Mouse (Mus musculus): ENCODE measurements around the gene Ablim1. TPM values are rescaled to one million over a fixed set of nuclear protein-coding genes. Genes with fewer than 3 reads are reported as not detected.
A peak's percentile ranks its signal among the peaks of the same experiment; 100 is the strongest.

Ablim1 gene
- polyA plus RNA-seq, 1 experiment from 2014 or later = 48.0 TPM

DNA sequence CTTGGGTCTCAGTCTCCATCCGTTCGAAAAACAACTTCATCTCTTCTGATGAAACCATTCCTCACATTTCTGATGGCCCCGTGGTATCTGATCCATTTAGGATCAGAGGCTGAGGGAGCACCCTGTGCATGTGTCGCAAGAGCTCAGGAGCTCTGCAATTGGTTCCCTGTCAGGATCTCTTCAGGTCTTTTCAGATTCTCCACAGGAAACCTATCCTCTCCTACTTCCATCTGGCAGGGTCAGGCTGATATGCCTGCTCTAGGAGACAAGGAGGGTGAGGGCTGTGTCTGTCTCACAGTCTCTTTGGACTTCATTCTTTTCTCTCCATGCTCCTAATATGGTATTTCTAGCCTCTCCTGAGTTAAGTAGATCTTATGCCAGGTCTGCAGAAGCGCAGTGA is 43.1 kb upstream of the Ablim1 start:
- WGBS = 89% methylated on average over 5 of the region's 5 CpGs
- Histone ChIP-seq H3K27ac (replicated peaks) (peak overlapping the region; percentile 19; the same call in 1 of the 2 replicates), H3K9ac (no peak overlapping the region), H3K4me2 (no peak overlapping the region), H3K9me3 (no peaks in the 10 kb centered on the region), H3K4me3 (no peak overlapping the region), H3K27me3 (no peaks in the 10 kb centered on the region), H3K36me3 (no peaks in the 10 kb centered on the region), H3K4me1 (replicated peaks) (peaks cover 40% of the 10 kb centered on the region)
- ATAC-seq (ENCODE audit: low read depth) = no peak

DNA sequence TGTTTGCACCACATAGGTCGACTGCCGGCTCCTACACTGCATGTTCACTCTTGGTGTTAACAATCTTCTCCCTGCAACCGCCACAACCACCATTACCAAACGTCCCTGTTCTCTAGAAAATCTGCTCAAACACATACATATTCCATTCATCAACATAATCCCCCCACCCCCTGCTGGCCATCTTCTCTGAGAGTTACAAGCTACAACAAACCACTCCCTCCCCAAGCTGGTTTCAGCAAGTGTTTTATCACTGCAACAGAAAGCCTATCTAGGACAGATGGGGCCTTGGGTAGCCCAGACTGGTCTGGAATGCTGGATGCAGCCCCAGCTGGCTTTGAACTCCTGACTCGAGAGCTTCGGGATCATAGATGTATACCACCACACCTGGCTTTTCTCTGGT is 42.5 kb upstream of the Ablim1 start:
- Histone ChIP-seq H3K27me3 (no peaks in the 10 kb centered on the region), H3K27ac (replicated peaks) (no peak overlapping the region), H3K9ac (no peak overlapping the region), H3K9me3 (no peaks in the 10 kb centered on the region), H3K4me3 (no peak overlapping the region), H3K4me1 (replicated peaks) (peaks cover 34% of the 10 kb centered on the region), H3K4me2 (no peak overlapping the region), H3K36me3 (no peaks in the 10 kb centered on the region)
- ATAC-seq (ENCODE audit: low read depth) = no peak
- WGBS = 89% methylated on average over 6 of the region's 6 CpGs

DNA sequence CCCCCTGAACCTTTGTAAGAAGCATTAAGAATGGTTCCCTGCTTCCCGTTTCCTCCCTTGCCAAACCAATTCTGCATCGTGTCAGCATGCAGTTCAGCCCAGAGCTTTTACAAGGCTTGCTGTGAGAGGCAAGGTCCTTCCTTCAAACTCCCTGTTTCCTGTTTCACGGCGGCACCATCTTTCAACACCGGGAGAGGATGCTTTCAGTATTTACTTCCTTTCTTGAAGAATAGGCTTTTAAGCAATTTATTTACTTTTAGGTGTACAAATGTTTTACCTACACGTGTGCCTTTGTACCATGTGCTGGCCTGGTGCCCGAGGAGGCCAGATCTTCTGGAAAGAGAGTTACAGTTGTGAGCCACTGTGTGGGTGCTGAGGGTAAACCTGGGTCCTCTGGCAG is 41.6 kb upstream of the Ablim1 start:
- Histone ChIP-seq H3K9ac (no peak overlapping the region), H3K4me1 (replicated peaks) (peaks cover 31% of the 10 kb centered on the region), H3K4me3 (no peak overlapping the region), H3K9me3 (no peaks in the 10 kb centered on the region), H3K4me2 (no peak overlapping the region), H3K27me3 (no peaks in the 10 kb centered on the region), H3K36me3 (no peaks in the 10 kb centered on the region), H3K27ac (replicated peaks) (peak overlapping the region; percentile 24; the same call in 1 of the 2 replicates)
- ATAC-seq (ENCODE audit: low read depth) = no peak
- 81% methylated on average over 7 of the region's 7 CpGs for WGBS

DNA sequence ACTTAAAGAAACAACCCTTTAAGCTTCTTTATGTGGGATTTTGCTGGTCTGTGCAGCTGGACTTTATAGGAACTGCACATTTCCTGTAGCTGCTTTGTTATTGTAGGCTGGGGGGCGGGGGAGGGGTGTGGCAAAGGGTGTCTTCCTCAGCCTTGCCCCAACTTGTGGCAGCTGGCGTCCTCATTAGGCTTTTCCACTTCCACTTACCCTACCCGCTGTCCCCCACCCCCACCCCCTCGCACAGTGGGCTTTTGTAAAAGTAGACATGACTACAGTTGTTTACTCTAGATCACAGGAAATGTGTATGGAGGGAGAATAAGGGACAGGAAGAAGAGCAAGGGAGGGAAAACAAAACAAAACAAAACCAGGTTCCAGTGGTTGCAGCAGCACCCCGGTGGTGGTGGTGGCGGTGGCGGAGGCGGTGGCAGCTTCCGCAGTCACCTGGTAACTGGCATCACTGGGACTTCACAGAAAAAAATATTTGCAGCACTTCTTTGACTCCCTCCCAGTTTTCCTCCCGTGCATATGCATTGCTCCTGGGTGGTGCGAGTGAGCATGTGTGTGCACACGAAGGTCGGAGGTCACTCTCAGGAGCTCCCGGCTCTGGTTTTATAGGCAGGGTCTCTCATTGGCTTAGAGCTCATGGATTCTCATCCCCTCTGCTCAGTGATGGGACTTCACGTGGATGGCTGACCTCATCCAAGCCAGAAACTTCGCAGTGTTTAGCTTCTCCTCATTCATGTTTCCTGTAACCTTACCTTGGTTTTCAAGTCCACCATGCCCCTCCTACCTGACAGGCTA is 40.9 kb upstream of the Ablim1 start:
- Histone ChIP-seq H3K9ac (no peak overlapping the region), H3K27ac (replicated peaks) (peak overlapping the region; percentile 34; the same call in 1 of the 2 replicates), H3K9me3 (no peaks in the 10 kb centered on the region), H3K4me2 (no peak overlapping the region), H3K4me1 (replicated peaks) (peaks cover 31% of the 10 kb centered on the region), H3K4me3 (no peak overlapping the region), H3K36me3 (no peaks in the 10 kb centered on the region), H3K27me3 (no peaks in the 10 kb centered on the region)
- no peak for ATAC-seq (ENCODE audit: low read depth)
- 69% methylated on average over 16 of the region's 16 CpGs for WGBS

DNA sequence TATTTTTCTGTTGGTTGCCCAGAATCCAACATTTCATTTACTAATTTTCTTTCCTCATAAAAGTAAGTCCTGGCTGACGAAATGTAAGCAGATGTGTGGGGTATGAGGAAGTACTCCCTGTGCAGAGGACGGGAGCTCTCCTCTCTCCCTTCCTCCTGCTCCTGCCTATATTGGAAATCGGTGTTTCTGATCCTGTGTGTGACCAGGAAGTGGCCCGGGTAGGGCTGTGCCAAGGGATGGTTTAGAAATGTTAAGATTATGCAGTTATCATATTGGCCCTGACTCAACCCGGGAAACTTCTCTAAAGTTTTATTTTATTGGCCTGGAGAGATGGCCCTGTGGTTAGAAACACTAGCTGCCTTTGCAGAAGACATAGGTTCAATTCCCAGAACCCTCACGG is 40.0 kb upstream of the Ablim1 start:
- no peaks in the 10 kb centered on the region for H3K9me3 ChIP-seq
- WGBS = 85% methylated on average over 6 of the region's 6 CpGs
- H3K4me3 ChIP-seq = no peak overlapping the region
- no peak overlapping the region for H3K27ac ChIP-seq (replicated peaks)
- no peak overlapping the region for H3K4me2 ChIP-seq
- no peak for ATAC-seq (ENCODE audit: low read depth)
- H3K36me3 ChIP-seq = no peaks in the 10 kb centered on the region
- H3K9ac ChIP-seq = no peak overlapping the region
- no peaks in the 10 kb centered on the region for H3K27me3 ChIP-seq
- H3K4me1 ChIP-seq (replicated peaks) = peaks cover 24% of the 10 kb centered on the region

DNA sequence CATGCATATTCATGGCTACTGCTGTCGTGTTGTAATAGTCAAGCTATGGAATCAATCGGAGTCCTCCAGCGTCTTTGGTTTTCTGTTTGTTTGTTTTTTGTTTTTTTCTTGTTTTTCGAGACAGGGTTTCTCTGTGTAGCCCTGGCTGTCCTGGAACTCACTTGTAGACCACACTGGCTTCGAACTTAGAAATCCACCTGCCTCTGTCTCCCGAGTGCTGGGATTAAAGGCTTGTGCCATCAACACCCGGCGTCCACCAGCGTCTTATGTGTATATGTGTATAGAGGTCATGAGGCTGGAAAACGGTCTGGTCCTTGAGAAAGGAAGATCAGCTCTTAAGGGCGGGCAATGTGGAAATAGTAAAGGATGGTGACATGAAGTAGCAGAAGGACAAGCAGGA is 39.3 kb upstream of the Ablim1 start:
- 90% methylated on average over 11 of the region's 11 CpGs for WGBS

DNA sequence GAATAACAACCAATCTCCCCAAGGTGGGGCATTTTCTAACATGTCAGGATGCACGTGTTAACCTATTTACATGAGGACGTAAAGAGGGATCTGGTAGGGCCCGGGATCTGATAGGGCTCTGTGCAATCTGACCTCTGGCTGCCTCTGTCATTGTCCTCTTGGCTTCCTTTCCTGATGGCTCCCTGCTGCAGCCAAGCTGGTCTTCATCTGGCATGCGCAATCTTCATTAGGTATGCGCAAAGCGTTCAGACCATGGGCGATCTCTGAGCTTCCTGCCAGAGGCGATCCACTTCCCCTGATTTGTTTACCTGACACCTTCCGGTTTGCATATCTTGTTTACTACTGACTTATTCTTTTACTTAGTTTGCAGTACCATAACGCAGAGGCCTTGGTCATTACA is 38.5 kb upstream of the Ablim1 start:
- Histone ChIP-seq H3K4me1 (replicated peaks) (peaks cover 10% of the 10 kb centered on the region), H3K36me3 (no peaks in the 10 kb centered on the region), H3K27me3 (no peaks in the 10 kb centered on the region), H3K4me2 (no peak overlapping the region), H3K4me3 (no peak overlapping the region), H3K9ac (no peak overlapping the region), H3K9me3 (no peaks in the 10 kb centered on the region), H3K27ac (replicated peaks) (no peak overlapping the region)
- 80% methylated on average over 10 of the region's 10 CpGs for WGBS
- ATAC-seq (ENCODE audit: low read depth) = no peak

More for the DNA sequence above, 39.3 kb upstream of the Ablim1 start:
- H3K36me3 ChIP-seq = no peaks in the 10 kb centered on the region
- H3K4me1 ChIP-seq (replicated peaks) = peaks cover 17% of the 10 kb centered on the region
- no peak overlapping the region for H3K27ac ChIP-seq (replicated peaks)
- H3K9ac ChIP-seq = no peak overlapping the region
- no peak overlapping the region for H3K4me3 ChIP-seq
- no peak overlapping the region for H3K4me2 ChIP-seq
- ATAC-seq (ENCODE audit: low read depth) = no peak
- no peaks in the 10 kb centered on the region for H3K27me3 ChIP-seq
- no peaks in the 10 kb centered on the region for H3K9me3 ChIP-seq

DNA sequence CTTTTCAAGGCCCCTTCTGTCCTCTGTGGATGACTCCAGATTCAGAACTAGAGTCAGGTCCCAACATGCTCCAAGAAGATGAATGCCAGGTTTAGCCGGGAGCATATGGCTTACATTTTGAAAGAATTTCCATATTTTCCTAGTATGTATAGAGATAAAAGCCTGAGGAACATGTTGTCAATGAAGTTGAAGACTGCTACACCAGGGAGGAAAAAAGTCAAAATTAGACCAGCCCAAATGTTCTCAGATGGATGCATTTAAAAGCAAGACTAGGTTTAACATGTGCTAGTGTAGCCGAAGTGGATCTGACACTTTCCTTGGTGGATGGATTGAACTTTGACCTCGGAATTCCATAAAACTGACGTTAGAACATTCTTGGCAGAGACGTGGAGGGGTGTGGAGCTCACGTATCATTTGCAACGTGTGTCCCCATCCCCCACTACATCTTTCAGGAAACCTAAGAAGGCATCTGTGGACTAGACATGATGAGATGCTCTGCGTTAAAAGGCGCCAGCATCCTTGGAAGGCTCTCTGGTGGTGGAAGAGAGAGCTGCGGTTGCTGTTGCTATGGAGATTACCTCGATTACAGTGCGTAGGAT is 37.7 kb upstream of the Ablim1 start:
- ATAC-seq (ENCODE audit: low read depth) = no peak
- Histone ChIP-seq H3K27me3 (no peaks in the 10 kb centered on the region), H3K27ac (replicated peaks) (no peak overlapping the region), H3K4me2 (no peak overlapping the region), H3K36me3 (no peaks in the 10 kb centered on the region), H3K4me1 (replicated peaks) (peaks cover 10% of the 10 kb centered on the region), H3K4me3 (no peak overlapping the region), H3K9ac (no peak overlapping the region), H3K9me3 (peaks cover 5% of the 10 kb centered on the region; the same call in 1 of the 2 replicates)
- WGBS = 84% methylated on average over 12 of the region's 12 CpGs

DNA sequence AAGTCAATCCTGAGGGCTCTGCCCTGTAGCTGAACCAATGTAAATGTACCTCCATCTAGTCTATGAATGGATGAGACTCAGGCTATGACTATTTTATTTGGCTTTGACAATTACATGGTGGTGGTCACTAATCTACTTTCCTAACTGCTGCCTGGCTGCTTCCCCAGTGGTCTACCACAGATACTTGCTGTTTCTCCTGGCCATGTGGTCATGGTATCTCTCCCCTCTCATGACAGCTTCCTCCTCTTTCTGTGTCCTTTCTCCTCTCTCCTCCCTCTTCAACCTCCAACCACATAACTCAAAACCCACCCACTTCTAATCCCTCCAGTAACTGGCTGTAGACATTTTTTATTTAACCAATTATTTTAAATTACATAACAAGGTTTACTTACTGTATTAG is 34.4 kb upstream of the Ablim1 start:
- no peaks in the 10 kb centered on the region; the same call in 1 of the 2 replicates for H3K4me1 ChIP-seq (replicated peaks)
- ATAC-seq (ENCODE audit: low read depth) = no peak
- H3K4me3 ChIP-seq = no peak overlapping the region
- no peaks in the 10 kb centered on the region for H3K36me3 ChIP-seq
- H3K4me2 ChIP-seq = no peak overlapping the region
- H3K27ac ChIP-seq (replicated peaks) = no peak overlapping the region
- H3K9ac ChIP-seq = no peak overlapping the region
- peaks cover 9% of the 10 kb centered on the region; the same call in 1 of the 2 replicates for H3K9me3 ChIP-seq
- H3K27me3 ChIP-seq = no peaks in the 10 kb centered on the region

DNA sequence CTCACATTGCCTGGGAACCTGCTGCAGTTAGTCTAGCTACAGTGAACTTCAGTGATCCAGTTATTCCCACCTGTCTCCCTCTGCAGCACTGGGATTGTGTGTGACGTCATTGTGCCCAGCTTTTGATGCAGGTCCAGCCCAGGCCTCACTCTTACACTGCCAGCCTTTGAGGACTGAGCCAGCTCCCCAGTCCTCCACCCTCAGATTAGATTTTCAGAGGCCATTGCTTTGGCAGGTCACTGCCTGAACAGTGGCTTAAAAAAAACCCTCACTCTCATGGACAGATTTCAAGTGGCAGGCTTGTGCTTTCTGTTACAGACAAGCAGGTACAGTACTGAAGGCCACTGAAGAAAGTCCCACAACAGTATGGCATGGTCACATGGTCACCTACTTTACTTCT is 30.0 kb upstream of the Ablim1 start:
- Histone ChIP-seq H3K9me3 (peaks cover 9% of the 10 kb centered on the region; the same call in 1 of the 2 replicates), H3K36me3 (no peaks in the 10 kb centered on the region), H3K4me1 (replicated peaks) (no peaks in the 10 kb centered on the region), H3K27me3 (no peaks in the 10 kb centered on the region), H3K4me2 (no peak overlapping the region), H3K27ac (replicated peaks) (no peak overlapping the region), H3K9ac (no peak overlapping the region), H3K4me3 (no peak overlapping the region)
- ATAC-seq (ENCODE audit: low read depth) = no peak
- 77% methylated on average over 1 of the region's 1 CpGs for WGBS

DNA sequence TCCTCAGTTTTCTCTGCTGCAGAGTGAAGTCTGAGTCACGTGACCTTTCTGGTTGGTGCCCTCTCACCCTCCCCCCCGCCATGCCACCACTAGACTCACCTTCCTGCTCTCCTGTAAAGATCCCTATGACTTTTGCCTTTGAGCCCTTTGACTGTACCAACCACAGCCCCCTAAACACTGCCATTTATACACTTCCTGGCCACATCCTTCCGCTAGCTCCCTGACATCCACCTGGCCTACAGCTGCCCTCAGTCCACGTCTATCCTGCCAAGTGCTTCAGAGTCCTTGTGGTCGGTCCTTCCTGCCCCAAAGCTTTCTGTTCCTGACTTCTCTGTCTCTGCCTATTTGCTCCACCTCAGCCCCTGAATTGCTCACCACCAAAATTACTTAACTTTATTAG is 29.1 kb upstream of the Ablim1 start:
- ATAC-seq (ENCODE audit: low read depth) = no peak
- Histone ChIP-seq H3K27me3 (no peaks in the 10 kb centered on the region), H3K27ac (replicated peaks) (no peak overlapping the region), H3K9ac (no peak overlapping the region), H3K9me3 (peaks cover 9% of the 10 kb centered on the region; the same call in 1 of the 2 replicates), H3K36me3 (no peaks in the 10 kb centered on the region), H3K4me2 (no peak overlapping the region), H3K4me1 (replicated peaks) (no peaks in the 10 kb centered on the region), H3K4me3 (no peak overlapping the region)
- 82% methylated on average over 5 of the region's 5 CpGs for WGBS

DNA sequence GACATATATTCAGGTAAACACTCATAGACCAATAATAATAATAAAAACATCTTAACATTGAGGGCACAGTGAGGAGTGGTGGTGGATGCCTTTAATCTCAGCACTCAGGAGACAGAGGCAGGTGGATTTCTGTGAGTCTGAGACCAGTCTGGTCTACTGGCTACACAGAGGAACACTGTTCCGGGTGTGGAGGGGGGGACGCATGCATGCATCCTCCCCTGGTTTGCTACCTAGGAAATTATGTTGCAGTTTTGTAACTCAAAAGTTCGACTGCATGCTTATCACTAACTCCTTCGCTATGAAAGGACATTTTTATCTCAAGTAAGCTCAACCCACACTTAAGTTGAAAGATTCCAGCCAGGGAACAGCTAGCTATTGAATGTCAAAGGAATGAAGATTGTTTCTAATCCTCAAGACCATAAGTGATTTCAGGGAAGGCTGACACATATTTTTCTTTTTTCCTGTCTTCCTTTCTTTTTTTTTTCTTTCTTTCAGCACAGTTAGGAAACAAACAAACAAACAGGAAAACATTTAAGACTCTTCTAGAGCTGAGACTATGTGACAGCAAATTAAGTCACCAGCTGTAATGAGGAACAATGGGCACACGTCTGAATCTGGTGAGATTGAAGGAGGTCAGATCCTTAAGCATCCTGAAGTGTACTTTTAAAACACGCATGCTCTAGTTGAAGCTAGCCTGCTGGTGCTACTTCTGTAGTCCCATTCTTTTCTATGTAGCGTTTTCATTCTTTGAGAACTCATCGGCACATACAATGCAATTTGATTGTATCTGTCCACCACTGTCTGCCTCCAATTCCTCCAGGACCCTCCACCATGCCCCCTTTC is 26.4 kb upstream of the Ablim1 start:
- H3K9ac ChIP-seq = no peak overlapping the region
- 88% methylated on average over 8 of the region's 8 CpGs for WGBS
- ATAC-seq (ENCODE audit: low read depth) = no peak

More for the DNA sequence above, 26.4 kb upstream of the Ablim1 start:
- Histone ChIP-seq H3K9me3 (no peaks in the 10 kb centered on the region), H3K4me1 (replicated peaks) (no peaks in the 10 kb centered on the region), H3K27ac (replicated peaks) (no peak overlapping the region), H3K4me2 (no peak overlapping the region), H3K36me3 (no peaks in the 10 kb centered on the region), H3K27me3 (no peaks in the 10 kb centered on the region), H3K4me3 (no peak overlapping the region)
